Mouse (Mus musculus): ENCODE data around the gene Fam78a.

DNA sequence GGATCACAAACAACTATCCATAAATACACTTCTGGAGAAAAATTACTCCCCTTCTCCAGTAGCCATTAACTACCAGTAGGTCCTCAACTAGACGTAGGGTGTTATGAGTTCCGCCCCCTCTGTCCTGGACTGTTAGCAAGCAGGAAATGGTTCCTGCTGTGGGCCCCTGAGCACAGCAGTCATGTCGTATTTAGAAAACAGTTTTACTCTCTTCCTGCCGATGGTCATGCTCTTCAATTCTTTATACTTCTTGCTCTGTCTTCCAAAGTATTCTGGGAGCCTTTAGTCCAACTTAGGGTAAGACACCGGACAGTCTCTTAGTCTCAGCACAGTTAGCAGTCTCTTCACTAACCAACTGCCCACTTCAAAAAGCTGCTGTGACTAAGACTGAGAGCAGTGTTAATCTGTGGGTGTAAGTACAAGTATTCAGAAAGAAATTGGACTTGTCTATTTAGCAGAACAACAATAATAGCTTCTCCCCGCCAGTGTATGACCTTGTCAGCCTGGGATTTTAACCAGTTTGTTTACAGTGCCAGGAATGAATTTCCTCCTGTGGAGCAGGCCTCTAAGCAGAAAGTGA lies 47.3 kb downstream of the Fam78a start:
- TF ChIP-seq CTCF (IDR thresholded peaks at IDR 0.05) (no peak), EP300 (IDR thresholded peaks at IDR 0.05) (no peak)

Measured in lung, postnatal 0 days (tissue).